Mouse (Mus musculus): ENCODE data around the gene Grcc10.

GRCm38 (mm10) chr6:124744755-124745321 lies 3.7 kb upstream of the Grcc10 start:
- no peak for TF ChIP-seq CTCF (IDR thresholded peaks at IDR 0.05; ENCODE audit: extremely low read depth, insufficient read depth, low read length)
- TF ChIP-seq POLR2A (IDR thresholded peaks at IDR 0.05; ENCODE audit: extremely low read depth, insufficient read depth, low read length), result no peak
